Mouse (Mus musculus): ENCODE measurements around the gene Eif2b4.

DNA sequence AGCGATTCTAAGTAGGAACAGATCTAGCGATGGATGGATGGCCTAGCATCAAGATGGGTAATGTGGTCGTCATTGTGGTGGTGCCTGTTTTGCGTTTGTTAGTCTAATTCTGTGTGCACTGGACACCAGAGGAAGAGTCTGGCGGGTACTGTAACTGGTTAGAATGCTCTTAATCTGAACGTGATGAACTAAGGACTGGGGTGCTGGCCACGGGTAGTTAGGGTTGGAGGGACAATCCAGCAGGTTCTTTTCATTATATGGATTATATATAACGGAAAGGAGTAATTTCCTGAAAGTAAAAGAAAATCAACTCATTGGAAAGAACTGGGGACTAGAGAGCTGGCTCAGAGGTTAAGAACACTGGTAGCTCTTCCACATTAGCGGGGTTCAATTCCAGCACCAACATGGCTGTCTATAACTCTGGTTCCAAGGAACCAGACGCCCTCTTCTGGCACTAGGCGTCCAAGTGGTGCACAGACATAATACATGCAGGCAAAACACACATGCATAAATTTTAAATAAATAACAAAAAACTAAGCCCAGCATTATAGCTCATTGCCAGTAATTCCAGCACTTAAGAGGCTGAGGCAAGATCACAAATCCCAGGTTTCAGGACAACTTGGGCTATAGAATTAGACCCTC lies 28.2 kb upstream of the Eif2b4 start:
- TF ChIP-seq POLR2A (IDR thresholded peaks at IDR 0.05; ENCODE audit: borderline replicate concordance, insufficient read depth, low read length) (no peak), CTCF (IDR thresholded peaks at IDR 0.05; ENCODE audit: borderline replicate concordance, insufficient read depth, low read depth, low read length) (no peak)

Measured in cerebellum, adult 2 months (tissue).